Mouse (Mus musculus) hindbrain, embryonic 15.5 days (tissue): ENCODE data around the gene Gemin2. TPM values are rescaled to one million over a fixed set of nuclear protein-coding genes. Genes with fewer than 3 reads are reported as not detected.

Experiments used
- polyA plus RNA-seq: library from polyadenylated mRNA; unstranded; fragments of >200 nt; fragmentation: Nextera tagmentation; extraction: Ambion mirVana; gene quantifications from 2 replicates; pipeline ENCODE4 v1.2.1, GENCODE M21; 2015

The Gemin2 gene
- polyA plus RNA-seq, 1 experiment from 2014 or later, result 15.0 TPM

Other genes with a start within 250 kb of the Gemin2 start
- 96.7 and 101 TPM in 2 replicates for gene Sec23a, start 1.4 kb upstream of the Gemin2 start, polyA plus RNA-seq
- gene Trappc6b, start 48.1 kb downstream of the Gemin2 start, polyA plus RNA-seq, result 153 TPM in 2 replicates
- gene Pnn, start 53.5 kb downstream of the Gemin2 start, polyA plus RNA-seq, result 77.8 and 96.2 TPM in 2 replicates
- gene Mia2, start 82.4 kb downstream of the Gemin2 start, polyA plus RNA-seq, result 30.4 and 36.5 TPM in 2 replicates
- 8.2 and 8.8 TPM in 2 replicates for gene Fbxo33, start 206.3 kb downstream of the Gemin2 start, polyA plus RNA-seq